Mouse (Mus musculus): Measurements from ENCODE around the gene Rasa2.

- no peak for TF ChIP-seq POLR2A (IDR thresholded peaks at IDR 0.05; ENCODE audit: borderline replicate concordance, extremely low read depth, insufficient read depth, insufficient read length, poor library complexity, severe bottlenecking)
- no peak for TF ChIP-seq CTCF (IDR thresholded peaks at IDR 0.05; ENCODE audit: borderline replicate concordance, extremely low read depth, insufficient read depth, insufficient read length)
Measured at GRCm38 (mm10) chr9:96566470-96566996, 64.9 kb downstream of the Rasa2 start.

Measured in brain, embryonic 14.5 days (tissue).